Mouse (Mus musculus): ENCODE measurements around the gene Chn1. TPM values are rescaled to one million over a fixed set of nuclear protein-coding genes. Genes with fewer than 3 reads are reported as not detected.

Gene Chn1
- total and polyA plus RNA-seq, 3 experiments: 5.0 to 14.1 TPM; not detected in 1

DNA sequence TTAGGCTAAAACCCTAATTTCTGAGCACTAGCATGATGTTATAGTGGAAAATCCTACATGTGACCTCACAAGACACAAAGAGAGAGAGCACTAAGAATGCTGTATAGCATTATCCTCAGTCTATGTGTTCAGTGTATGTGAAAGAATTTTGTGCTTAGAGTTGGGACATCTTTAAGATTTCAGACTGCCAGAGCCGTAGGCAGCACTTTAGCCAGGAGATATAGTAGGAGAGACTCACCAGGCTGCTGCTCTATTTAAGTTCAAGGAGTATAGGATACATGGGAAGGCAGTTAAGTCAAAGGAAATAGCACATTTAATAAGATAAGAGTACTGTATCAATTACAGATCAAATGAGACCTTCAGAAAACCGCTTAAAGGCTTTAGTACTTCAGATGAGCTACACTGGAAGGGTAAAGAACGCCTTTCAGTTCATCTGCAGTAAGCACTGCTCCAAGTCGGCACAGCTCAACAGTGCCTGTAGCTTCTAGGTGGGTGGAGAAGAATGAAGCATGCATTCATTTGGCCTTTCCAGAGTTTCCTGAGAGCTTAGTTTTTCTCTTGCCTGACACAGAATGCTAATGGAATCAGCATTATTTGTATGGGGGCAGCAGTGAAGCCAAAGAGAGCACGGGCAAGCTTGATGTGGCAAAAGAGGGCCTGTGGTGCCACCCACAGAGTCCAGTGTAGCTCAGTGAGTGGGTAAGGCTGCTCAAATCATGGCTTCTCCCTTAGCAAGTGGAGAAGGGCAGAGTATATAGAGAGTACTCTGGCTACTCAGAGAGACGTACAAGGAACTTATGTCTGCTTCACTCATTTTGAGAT is 84.2 kb downstream of the Chn1 start:
- no peaks in the 10 kb centered on the region for H3K27me3 ChIP-seq (ENCODE audit: control insufficient read depth in 1 of 2, insufficient read depth in 2 of 2, low read length in 2 of 2)
- no peaks in the 10 kb centered on the region for H3K9me3 ChIP-seq (replicated peaks; ENCODE audit: insufficient read depth, low read length)
- H3K4me1 ChIP-seq (ENCODE audit: control insufficient read depth in 1 of 2, insufficient read depth in 2 of 2, low read length in 2 of 2): no peaks in the 10 kb centered on the region
- H3K79me2 ChIP-seq (ENCODE audit: control insufficient read depth, insufficient read depth, low read length, poor library complexity): no peaks in the 10 kb centered on the region
- no peaks in the 10 kb centered on the region for H3K36me3 ChIP-seq (ENCODE audit: control insufficient read depth in 1 of 2, insufficient read depth in 2 of 2, low read length in 2 of 2)
- no peak overlapping the region for H3K4me3 ChIP-seq (ENCODE audit: control insufficient read depth in 1 of 2, insufficient read depth in 1 of 2, low read depth in 2 of 2, low read length in 2 of 2)
- H3K27ac ChIP-seq (ENCODE audit: control insufficient read depth, low read depth, low read length): no peak overlapping the region
- no peak overlapping the region for H3K9ac ChIP-seq (ENCODE audit: control insufficient read depth, low read depth, low read length, poor library complexity, severe bottlenecking)
- no peak for TF ChIP-seq TAL1 (IDR thresholded peaks at IDR 0.05; ENCODE audit: low read length)
- no peak for TF ChIP-seq ETS1 (IDR thresholded peaks at IDR 0.05; ENCODE audit: low read depth, low read length)
- TF ChIP-seq NRF1 (IDR thresholded peaks at IDR 0.05; ENCODE audit: insufficient read depth, low read depth, low read length, poor library complexity, severe bottlenecking): no peak
- no peak for TF ChIP-seq ZMIZ1 (IDR thresholded peaks at IDR 0.05; ENCODE audit: low read depth, low read length)
- TF ChIP-seq ZC3H11A (IDR thresholded peaks at IDR 0.05; ENCODE audit: low read depth, low read length): no peak
- TF ChIP-seq JUND (IDR thresholded peaks at IDR 0.05; ENCODE audit: low read depth, low read length): no peak
- TF ChIP-seq USF1 (IDR thresholded peaks at IDR 0.05; ENCODE audit: low read depth, low read length): no peak
- TF ChIP-seq MAFK (IDR thresholded peaks at IDR 0.05; ENCODE audit: borderline replicate concordance, low read depth, low read length): no peak
- no peak for TF ChIP-seq HCFC1 (IDR thresholded peaks at IDR 0.05; ENCODE audit: low read depth, low read length)
- TF ChIP-seq TCF12 (IDR thresholded peaks at IDR 0.05; ENCODE audit: low read depth, low read length): no peak
- TF ChIP-seq USF2 (IDR thresholded peaks at IDR 0.05; ENCODE audit: borderline replicate concordance in 1 of 2, insufficient read depth in 1 of 2, low read depth in 1 of 2, low read length in 2 of 2): no peak
- TF ChIP-seq ELF1 (IDR thresholded peaks at IDR 0.05; ENCODE audit: low read depth, low read length): no peak
- no peak for TF ChIP-seq MEF2A (IDR thresholded peaks at IDR 0.05; ENCODE audit: extremely low read depth, insufficient replicate concordance, low read depth, low read length, poor library complexity, severe bottlenecking)
- TF ChIP-seq POLR2AphosphoS2 (IDR thresholded peaks at IDR 0.05; ENCODE audit: low read length): no peak
- TF ChIP-seq POLR2AphosphoS5 (IDR thresholded peaks at IDR 0.05; ENCODE audit: borderline replicate concordance, low read depth, low read length): no peak
- no peak for TF ChIP-seq GATA1 (IDR thresholded peaks at IDR 0.05; ENCODE audit: low read depth, low read length)
- no peak for DNase-seq (ENCODE audit: low read depth, low spot score)

DNA sequence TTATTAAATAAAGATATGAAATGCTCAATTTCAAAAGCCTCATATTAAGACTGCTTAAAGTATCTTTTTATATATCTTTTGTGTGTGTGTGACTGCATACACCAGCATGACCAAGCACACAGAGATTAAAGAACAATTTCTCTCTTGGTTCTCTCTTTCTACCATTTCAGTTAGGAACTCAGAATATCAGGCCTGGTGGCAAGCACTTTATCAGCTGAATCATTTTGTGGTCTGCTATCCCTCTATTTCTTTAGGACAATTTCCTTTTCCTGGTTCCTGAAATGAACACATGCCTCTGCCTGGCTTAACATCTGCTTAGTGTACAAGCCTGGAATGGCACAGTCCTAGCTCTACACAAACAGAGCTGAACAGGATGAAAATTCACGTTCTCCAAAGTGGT is 92.6 kb downstream of the Chn1 start:
- Histone ChIP-seq H3K4me3 (ENCODE audit: control insufficient read depth in 1 of 2, insufficient read depth in 1 of 2, low read depth in 2 of 2, low read length in 2 of 2) (no peak overlapping the region), H3K36me3 (ENCODE audit: control insufficient read depth in 1 of 2, insufficient read depth in 2 of 2, low read length in 2 of 2) (peaks cover 0 to 14% of the 10 kb centered on the region in 2 experiments; a peak in 2 of 4 replicates), H3K9me3 (replicated peaks; ENCODE audit: insufficient read depth, low read length) (no peaks in the 10 kb centered on the region), H3K79me2 (ENCODE audit: control insufficient read depth, insufficient read depth, low read length, poor library complexity) (no peaks in the 10 kb centered on the region), H3K27ac (ENCODE audit: control insufficient read depth, low read depth, low read length) (no peak overlapping the region), H3K9ac (ENCODE audit: control insufficient read depth, low read depth, low read length, poor library complexity, severe bottlenecking) (no peak overlapping the region), H3K27me3 (ENCODE audit: control insufficient read depth in 1 of 2, insufficient read depth in 2 of 2, low read length in 2 of 2) (no peaks in the 10 kb centered on the region), H3K4me1 (ENCODE audit: control insufficient read depth in 1 of 2, insufficient read depth in 2 of 2, low read length in 2 of 2) (peaks cover 8 to 14% of the 10 kb centered on the region in 2 experiments)
- peak; percentile 53; the same call in 1 of the 2 replicates for TF ChIP-seq RCOR1 (IDR thresholded peaks at IDR 0.05; ENCODE audit: low read depth, low read length)
- peak; percentile 67 for TF ChIP-seq GATA1 (IDR thresholded peaks at IDR 0.05; ENCODE audit: low read depth, low read length)
- no peak; the same call in 1 of the 2 replicates for TF ChIP-seq MAFK (IDR thresholded peaks at IDR 0.05; ENCODE audit: borderline replicate concordance, low read depth, low read length)
- TF ChIP-seq MYB (IDR thresholded peaks at IDR 0.05; ENCODE audit: low read depth, low read length): peak; percentile 2; the same call in 1 of the 2 replicates
- TF ChIP-seq TCF12 (IDR thresholded peaks at IDR 0.05; ENCODE audit: low read depth, low read length): 0 out of 2 replicates have a peak, but pooled peaks have one; percentile 26
- no peak for TF ChIP-seq BHLHE40 (IDR thresholded peaks at IDR 0.05; ENCODE audit: borderline replicate concordance, low read depth, low read length)
- TF ChIP-seq EP300 (IDR thresholded peaks at IDR 0.05; ENCODE audit: low read depth in 1 of 2, low read length in 2 of 2): peak; percentile 71 to 74
- peak; percentile 45 for DNase-seq (ENCODE audit: low read depth, low spot score)

Measured in MEL (cell line).